Mouse (Mus musculus) limb, embryonic 11.5 days (tissue): ENCODE measurements around the gene Wdfy1. TPM values are rescaled to one million over a fixed set of nuclear protein-coding genes. Genes with fewer than 3 reads are reported as not detected.

Source experiments
- ATAC-seq: fragments of 200-750 bp; cut with Nextera tagmentation; 2 replicates; pipeline ENCODE4 v1.8.0; 2017; ENCODE audit warnings: low read depth; ENCODE audit not compliant: insufficient number of reproducible peaks, low FRiP score, low TSS enrichment
- DNase-seq: peaks from one replicate; pipeline ENCODE4 v3.0.0-alpha.2; 2015; ENCODE audit warnings: low spot score
- H3K27ac ChIP-seq: fragments of 300-500 bp; sonication (generic); replicated peaks from 2 replicates; pipeline ENCODE4 v1.5.1; 2014; ENCODE audit warnings: low read depth, mild to moderate bottlenecking, low read length
- H3K27me3 ChIP-seq: fragments of 300-500 bp; sonication (generic); 2 replicates; pipeline ENCODE4 v1.6.1; 2014; ENCODE audit warnings: mild to moderate bottlenecking, low read length, mixed read lengths; ENCODE audit not compliant: control insufficient read depth, insufficient read depth
- H3K36me3 ChIP-seq: fragments of 300-500 bp; sonication (generic); 2 replicates; pipeline ENCODE4 v1.6.1; 2014; ENCODE audit warnings: mild to moderate bottlenecking, low read length, moderate library complexity, mixed read lengths; ENCODE audit not compliant: control insufficient read depth, insufficient read depth
- H3K4me1 ChIP-seq: fragments of 300-500 bp; sonication (generic); 2 replicates; pipeline ENCODE4 v1.6.1; 2014; ENCODE audit warnings: low read length, mixed read lengths; ENCODE audit not compliant: control insufficient read depth, insufficient read depth
- H3K4me2 ChIP-seq: fragments of 300-500 bp; sonication (generic); 2 replicates; pipeline ENCODE4 v1.6.1; 2014; ENCODE audit warnings: low read depth, mild to moderate bottlenecking, moderate library complexity; ENCODE audit not compliant: severe bottlenecking
- H3K4me3 ChIP-seq: fragments of 300-500 bp; sonication (generic); 2 replicates; pipeline ENCODE4 v1.5.1; 2014; ENCODE audit warnings: low read depth, low read length
- H3K9ac ChIP-seq: fragments of 300-500 bp; sonication (generic); 2 replicates; pipeline ENCODE4 v1.6.1; 2014; ENCODE audit warnings: mild to moderate bottlenecking, low read length
- H3K9me3 ChIP-seq: fragments of 300-500 bp; sonication (generic); 2 replicates; pipeline ENCODE4 v1.6.1; 2016; ENCODE audit warnings: low read length; ENCODE audit not compliant: control insufficient read depth
- WGBS: fragments of 180-500 bp; shearing (Covaris S2); extraction: QIAGEN DNeasy Blood & Tissue Kit; methylation state at CpG from one replicate; pipeline ENCODE4 v1.1.7; 2014; 5-methylcytosine and 5-hydroxymethylcytosine counted together
- polyA plus RNA-seq: library from polyadenylated mRNA; unstranded; fragments of >200 nt; fragmentation: Nextera tagmentation; extraction: Ambion mirVana; gene quantifications from 2 replicates; pipeline ENCODE4 v1.2.1, GENCODE M21; 2014

Wdfy1 gene
- polyA plus RNA-seq, 1 experiment from 2014 or later: 29.8 TPM

- no peak overlapping the region for H3K4me3 ChIP-seq
- no peaks in the 10 kb centered on the region for H3K27me3 ChIP-seq
- no peaks in the 10 kb centered on the region for H3K9me3 ChIP-seq
- no peaks in the 10 kb centered on the region for H3K36me3 ChIP-seq
- peaks cover 3% of the 10 kb centered on the region; the same call in 1 of the 2 replicates for H3K4me1 ChIP-seq
- DNase-seq (no peak), ATAC-seq (no peak)
- no peak overlapping the region for H3K9ac ChIP-seq
- no peak overlapping the region for H3K27ac ChIP-seq
- WGBS: 92% methylated on average over 2 of the region's 2 CpGs
- H3K4me2 ChIP-seq: no peak overlapping the region
Measured at GRCm38 (mm10) chr1:79764031-79764430, 11.9 kb downstream of the Wdfy1 start.

DNA sequence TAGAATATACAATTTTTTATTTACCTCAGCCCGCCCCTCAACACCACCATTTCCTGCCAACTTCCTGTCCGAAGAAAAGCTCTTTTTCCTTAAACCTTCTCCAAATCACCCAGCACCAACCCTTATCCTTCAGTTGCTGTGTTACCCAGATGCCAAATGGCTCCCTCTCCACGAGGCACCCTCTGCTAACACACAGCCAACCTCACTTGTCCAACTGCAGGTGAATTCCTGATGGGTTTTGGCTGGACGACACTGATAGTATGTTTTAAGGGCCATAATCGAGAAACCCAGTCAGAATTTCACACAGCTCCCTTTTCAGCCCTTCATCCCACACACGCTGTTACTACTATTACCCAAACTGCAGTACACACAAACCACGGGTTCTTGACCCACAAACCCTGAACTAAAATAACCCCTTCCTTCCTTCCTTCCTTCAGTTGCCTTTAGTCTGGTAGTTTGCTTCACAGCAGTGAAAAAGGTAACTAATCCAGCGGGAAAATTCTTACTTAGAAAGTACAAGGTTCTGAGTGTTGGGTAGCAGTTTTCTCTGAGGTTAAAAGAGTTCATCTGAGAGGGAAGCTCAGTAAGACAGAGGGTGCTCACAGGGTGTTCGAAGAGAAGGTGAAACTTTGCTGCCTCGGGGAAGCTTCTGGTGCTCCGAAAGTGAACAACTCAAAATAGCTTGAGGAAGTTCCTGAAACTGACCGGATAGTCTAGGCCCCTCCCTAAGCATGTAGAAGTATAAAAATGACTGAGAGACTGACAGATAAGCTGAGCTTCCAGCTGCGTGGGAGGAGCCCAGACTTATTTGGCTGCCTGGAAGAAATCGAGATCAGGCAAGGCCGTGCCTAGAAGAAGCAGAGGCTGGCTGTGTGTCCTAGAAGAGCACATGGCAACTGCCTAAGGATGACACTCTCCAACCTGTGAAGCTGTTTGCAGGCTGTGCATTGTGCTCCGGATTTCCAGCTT is 13.4 kb downstream of the Wdfy1 start:
- Histone ChIP-seq H3K4me1 (peaks cover 3% of the 10 kb centered on the region; the same call in 1 of the 2 replicates), H3K27me3 (no peaks in the 10 kb centered on the region), H3K9ac (no peak overlapping the region), H3K9me3 (no peaks in the 10 kb centered on the region), H3K36me3 (no peaks in the 10 kb centered on the region), H3K4me3 (peak overlapping the region; percentile 79; the same call in 1 of the 2 replicates), H3K4me2 (peak overlapping the region; percentile 87; the same call in 1 of the 2 replicates), H3K27ac (no peak overlapping the region)
- no peak for DNase-seq
- WGBS: 66% methylated on average over 16 of the region's 16 CpGs
- ATAC-seq: no peak

DNA sequence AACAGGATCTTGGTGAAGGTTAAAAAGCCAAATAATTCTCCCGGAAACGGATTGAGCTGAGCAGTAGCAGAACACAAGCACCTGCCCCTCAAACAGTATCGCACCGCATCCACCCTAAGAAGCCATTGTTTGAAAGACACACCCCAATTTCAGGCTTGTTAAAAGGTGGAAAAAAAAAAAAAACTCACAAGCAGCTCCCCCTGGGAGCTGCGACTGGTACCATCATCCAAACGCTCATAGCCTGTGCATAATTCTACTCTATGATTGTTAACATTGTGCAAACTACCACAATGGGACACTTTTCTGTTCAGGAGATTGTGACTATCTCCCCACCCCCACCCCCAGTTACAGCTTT is 14.0 kb downstream of the Wdfy1 start:
- Histone ChIP-seq H3K4me1 (peaks cover 3% of the 10 kb centered on the region; the same call in 1 of the 2 replicates), H3K36me3 (no peaks in the 10 kb centered on the region), H3K9me3 (no peaks in the 10 kb centered on the region), H3K27me3 (no peaks in the 10 kb centered on the region), H3K4me3 (peak overlapping the region; percentile 79), H3K9ac (no peak overlapping the region), H3K4me2 (peak overlapping the region; percentile 87), H3K27ac (no peak overlapping the region)
- WGBS: 2% methylated on average over 6 of the region's 6 CpGs
- DNase-seq (no peak), ATAC-seq (peak; percentile 27; the same call in 1 of the 2 replicates)

DNA sequence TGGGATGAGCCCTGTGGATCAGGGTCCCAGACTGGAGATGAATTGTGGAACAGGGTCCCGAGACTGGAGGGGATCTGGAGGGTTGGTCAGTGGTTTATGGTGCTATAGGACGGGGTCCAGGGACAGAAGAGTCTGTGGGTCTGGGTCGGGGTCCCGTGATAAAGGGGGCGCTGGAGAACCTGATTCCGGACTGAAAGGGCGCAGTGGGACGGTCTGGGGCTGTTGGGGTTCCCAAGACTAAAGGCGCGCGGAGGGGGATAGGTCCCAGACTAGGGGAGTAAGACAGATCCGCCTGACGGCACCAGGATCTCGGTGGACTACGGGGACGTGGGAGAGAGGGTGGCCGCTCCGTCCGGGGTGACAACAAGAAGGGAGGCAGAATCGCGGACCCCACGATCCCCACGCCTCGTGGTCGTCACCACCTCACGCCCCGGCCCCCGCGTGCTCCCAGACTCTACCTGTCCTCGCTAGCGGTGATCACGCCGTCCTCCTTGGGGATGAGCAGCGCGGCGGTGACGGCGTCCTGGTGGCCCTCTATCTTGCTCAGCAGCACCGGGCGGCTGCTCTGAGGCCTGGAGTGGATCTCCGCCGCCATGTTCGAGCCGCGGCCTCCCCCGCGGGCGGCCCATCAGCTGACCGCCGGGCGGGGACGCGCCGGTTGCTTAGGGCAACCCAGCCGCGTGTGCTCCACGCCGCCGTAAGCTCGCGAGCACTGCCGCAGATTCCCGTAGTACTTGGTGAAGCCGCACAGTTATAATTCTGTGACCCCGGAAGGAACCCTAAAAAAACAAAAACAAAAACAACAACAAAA is 14.6 kb downstream of the Wdfy1 start:
- Histone ChIP-seq H3K4me2 (peak overlapping the region; percentile 87), H3K9ac (peak overlapping the region; percentile 78), H3K4me3 (peak overlapping the region; percentile 79), H3K9me3 (no peaks in the 10 kb centered on the region), H3K36me3 (no peaks in the 10 kb centered on the region), H3K27me3 (no peaks in the 10 kb centered on the region), H3K27ac (no peak overlapping the region), H3K4me1 (peaks cover 3% of the 10 kb centered on the region; the same call in 1 of the 2 replicates)
- ATAC-seq (peak; percentile 92), DNase-seq (peak; percentile 84)
- under 1% methylated on average over 59 of the region's 65 CpGs for WGBS

GRCm38 (mm10) chr1:79760656-79761055 is 15.3 kb downstream of the Wdfy1 start:
- peak overlapping the region; percentile 79 for H3K4me3 ChIP-seq
- no peaks in the 10 kb centered on the region for H3K9me3 ChIP-seq
- H3K4me1 ChIP-seq: peaks cover 3% of the 10 kb centered on the region; the same call in 1 of the 2 replicates
- ATAC-seq (peak; percentile 15; the same call in 1 of the 2 replicates), DNase-seq (peak; percentile 41)
- peak overlapping the region; percentile 87 for H3K4me2 ChIP-seq
- H3K27ac ChIP-seq: no peak overlapping the region
- peak overlapping the region; percentile 78; the same call in 1 of the 2 replicates for H3K9ac ChIP-seq
- H3K36me3 ChIP-seq: no peaks in the 10 kb centered on the region
- 12% methylated on average over 11 of the region's 11 CpGs for WGBS
- H3K27me3 ChIP-seq: no peaks in the 10 kb centered on the region

- Histone ChIP-seq H3K36me3 (no peaks in the 10 kb centered on the region), H3K4me3 (no peak overlapping the region), H3K4me2 (no peak overlapping the region), H3K9me3 (no peaks in the 10 kb centered on the region), H3K9ac (no peak overlapping the region), H3K4me1 (peaks cover 3% of the 10 kb centered on the region; the same call in 1 of the 2 replicates), H3K27me3 (no peaks in the 10 kb centered on the region), H3K27ac (no peak overlapping the region)
- 83% methylated on average over 5 of the region's 5 CpGs for WGBS
- ATAC-seq (no peak), DNase-seq (no peak)
Measured at GRCm38 (mm10) chr1:79759436-79759972, 16.4 kb downstream of the Wdfy1 start.

DNA sequence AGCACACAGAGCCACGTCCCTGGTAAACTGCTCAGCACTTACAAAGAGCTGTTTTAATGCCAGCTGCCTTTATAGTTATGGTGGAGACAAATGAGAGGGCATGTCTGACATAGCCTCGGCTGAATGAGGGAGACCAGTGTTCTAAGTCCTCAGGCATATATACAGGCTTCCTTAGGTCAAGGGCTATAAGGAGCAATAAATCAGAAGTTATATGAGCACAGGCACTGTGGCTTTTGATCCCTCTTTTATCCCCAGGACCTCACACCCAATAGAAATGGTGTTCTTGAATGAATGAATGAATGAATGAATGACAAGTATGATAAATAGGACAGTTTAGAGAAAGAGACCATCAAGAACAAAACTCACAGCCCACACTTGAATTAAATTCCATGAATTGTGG is 16.9 kb downstream of the Wdfy1 start:
- Histone ChIP-seq H3K27me3 (no peaks in the 10 kb centered on the region), H3K36me3 (no peaks in the 10 kb centered on the region)
- WGBS: 32% methylated on average over 2 of the region's 2 CpGs

DNA sequence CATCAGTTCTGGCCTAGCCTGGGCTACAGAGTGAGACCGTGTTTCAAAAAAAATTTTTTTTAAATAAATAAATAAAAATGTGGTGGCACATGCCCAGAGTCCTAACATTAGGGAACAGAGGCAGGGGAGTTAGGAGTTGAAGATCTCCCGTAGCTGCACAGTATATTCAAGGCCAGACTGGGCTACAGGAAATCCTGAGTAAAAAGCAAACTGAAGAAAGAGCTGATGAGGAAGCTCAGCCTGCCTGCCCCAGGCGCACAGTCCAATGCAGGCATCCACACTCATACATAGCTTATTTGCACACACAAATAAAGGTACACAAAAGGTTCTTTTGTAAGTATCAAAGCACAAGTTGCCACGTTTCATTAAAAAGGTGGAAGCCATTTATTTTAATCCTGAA is 18.3 kb downstream of the Wdfy1 start:
- Histone ChIP-seq H3K9me3 (no peaks in the 10 kb centered on the region), H3K27me3 (no peaks in the 10 kb centered on the region), H3K4me1 (peaks cover 3% of the 10 kb centered on the region; the same call in 1 of the 2 replicates), H3K36me3 (no peaks in the 10 kb centered on the region), H3K4me3 (no peak overlapping the region), H3K4me2 (no peak overlapping the region), H3K27ac (no peak overlapping the region), H3K9ac (no peak overlapping the region)
- 90% methylated on average over 4 of the region's 4 CpGs for WGBS
- DNase-seq (no peak), ATAC-seq (no peak)

More for the DNA sequence above, 16.9 kb downstream of the Wdfy1 start:
- ATAC-seq (no peak), DNase-seq (no peak)
- Histone ChIP-seq H3K4me2 (no peak overlapping the region), H3K27ac (no peak overlapping the region), H3K9me3 (no peaks in the 10 kb centered on the region), H3K4me3 (no peak overlapping the region), H3K4me1 (peaks cover 3% of the 10 kb centered on the region; the same call in 1 of the 2 replicates), H3K9ac (no peak overlapping the region)
